Comparison of ENCODE assay signal across 20 mouse cellular contexts in the genomic region with DNA sequence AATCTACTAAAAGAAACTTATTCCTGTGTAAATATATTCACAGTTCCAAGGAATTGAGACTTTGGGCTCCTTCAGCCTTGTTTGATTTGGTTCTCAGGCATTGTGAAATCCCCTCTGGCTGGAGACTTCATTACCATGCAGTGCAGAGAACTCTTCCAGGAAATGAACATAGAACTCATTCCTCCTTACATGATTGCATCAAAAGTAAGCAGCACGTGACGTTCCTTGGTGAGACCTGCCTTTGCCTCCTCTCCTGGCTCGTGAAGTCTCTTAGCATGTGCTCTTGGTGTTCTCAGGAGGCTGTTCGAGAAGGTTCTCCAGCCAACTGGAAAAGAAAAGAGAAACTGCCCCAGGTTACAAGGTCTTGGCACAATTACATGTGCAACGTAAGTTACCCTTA. TPM values are rescaled to one million over a fixed set of nuclear protein-coding genes. Genes with fewer than 3 reads are reported as not detected.
A peak's percentile ranks its signal among the peaks of the same experiment; 100 is the strongest.
DNase-seq lines count a peak whose midpoint lies in the region; ATAC-seq lines count a peak whose summit lies in the region.
"Had no signal": no experiment of that assay in that cellular context is flagged by ENCODE, and none has a peak within 500 bp of the region (broad histone marks: within the 10 kb centered on the region; RNA-seq: fewer than 3 reads in every experiment).

No protein-coding gene starts in this region.

- peak; percentile 31 for DNase-seq in adrenal gland, postnatal 14 days
- no peak for DNase-seq in adrenal gland, postnatal 10 days
- peak; percentile 61 for DNase-seq in gonadal fat pad, adult 2 months (ENCODE audit: low read depth)
- DNase-seq in lung, postnatal 10 days = peak; percentile 50
- peak; percentile 27 to 63 for DNase-seq in lung, postnatal 4 days
- no peak for DNase-seq in urinary bladder, adult 2 months (ENCODE audit: low spot score)
- DNase-seq in thymus, postnatal 0 days (ENCODE audit: low spot score) = no peak
- DNase-seq: cerebellum, adult 11 months; cerebellum, adult 8-10 months; cerebellum, postnatal 14 days; embryo, embryonic 11 days; gastrocnemius, postnatal 10 days; heart, postnatal 4 days had no signal

- H3K4me3 ChIP-seq in forebrain, embryonic 16.5 days (replicated peaks; ENCODE audit: low read length) = no peak overlapping the region
- H3K4me3 ChIP-seq: embryonic facial prominence, embryonic 15.5 days; erythroblast, embryonic 14.5 days; forebrain, embryonic 15.5 days; heart, embryonic 12.5 days; hindbrain, embryonic 13.5 days had no signal

- H3K27me3 ChIP-seq in forebrain, embryonic 16.5 days (replicated peaks; ENCODE audit: control insufficient read depth, insufficient read depth, low read length) = no peaks in the 10 kb centered on the region
- H3K27me3 ChIP-seq: embryonic facial prominence, embryonic 15.5 days; forebrain, embryonic 15.5 days; heart, embryonic 12.5 days; hindbrain, embryonic 13.5 days had no signal

- H3K36me3 ChIP-seq in forebrain, embryonic 16.5 days (ENCODE audit: control insufficient read depth, insufficient read depth) = peaks cover 53% of the 10 kb centered on the region

- no peak for ATAC-seq in forebrain, embryonic 16.5 days
- ATAC-seq: forebrain, embryonic 15.5 days; hindbrain, postnatal 0 days had no signal

- H3K4me1 ChIP-seq in forebrain, embryonic 16.5 days (replicated peaks; ENCODE audit: control insufficient read depth, insufficient read depth, low read length) = no peaks in the 10 kb centered on the region
- H3K4me1 ChIP-seq: embryonic facial prominence, embryonic 15.5 days; forebrain, embryonic 15.5 days; heart, embryonic 12.5 days; hindbrain, embryonic 13.5 days had no signal

- H3K27ac ChIP-seq in forebrain, embryonic 16.5 days (ENCODE audit: low read length) = no peak overlapping the region
- H3K27ac ChIP-seq: embryonic facial prominence, embryonic 15.5 days; forebrain, embryonic 15.5 days; hindbrain, embryonic 13.5 days; hindbrain, postnatal 0 days had no signal

- 90% methylated on average over 5 of the region's 5 CpGs for WGBS in forebrain, embryonic 16.5 days

- H3K9me3 ChIP-seq in forebrain, embryonic 16.5 days (ENCODE audit: control insufficient read depth, low read length) = no peaks in the 10 kb centered on the region
- H3K9me3 ChIP-seq: embryonic facial prominence, embryonic 15.5 days; forebrain, embryonic 15.5 days; heart, embryonic 12.5 days; hindbrain, embryonic 13.5 days had no signal

- H3K4me2 ChIP-seq in forebrain, embryonic 16.5 days (ENCODE audit: low read length) = no peak overlapping the region
- H3K4me2 ChIP-seq: embryonic facial prominence, embryonic 15.5 days; forebrain, embryonic 15.5 days; heart, embryonic 12.5 days; hindbrain, embryonic 13.5 days had no signal

- H3K9ac ChIP-seq in forebrain, embryonic 16.5 days (replicated peaks; ENCODE audit: low read depth, low read length) = no peak overlapping the region
- H3K9ac ChIP-seq: embryonic facial prominence, embryonic 15.5 days; forebrain, embryonic 15.5 days; heart, embryonic 12.5 days; hindbrain, embryonic 13.5 days had no signal

RNA-seq across cellular contexts. Expression of gene Actl6a, which starts 12.2 kb away (rescaled TPM):
- total RNA-seq in adrenal gland, postnatal 14 days (2021) = 44.5 and 45.2 TPM in 2 replicates
- total RNA-seq in adrenal gland, postnatal 10 days (2021) = 10 to 100 TPM; 44.6 to 48.1 TPM
- 24.3 and 25.5 TPM in 2 replicates for polyA plus RNA-seq in gonadal fat pad, adult 2 months (2012; rRNA removed)
- polyA plus RNA-seq in urinary bladder, adult 2 months (2012; rRNA removed) = 28.2 and 31.9 TPM in 2 replicates
- polyA plus RNA-seq in forebrain, embryonic 16.5 days (2015; fragmentation: Nextera tagmentation; extraction: Ambion mirVana) = 113 and 119 TPM in 2 replicates
- 164 and 171 TPM in 2 replicates for polyA plus RNA-seq in thymus, postnatal 0 days (2015; fragmentation: Nextera tagmentation; extraction: Ambion mirVana)

RNA-seq across cellular contexts. Expression of gene Ndufb5, which starts 18.5 kb away (rescaled TPM):
- total RNA-seq in adrenal gland, postnatal 14 days (2021) = 503 and 504 TPM in 2 replicates
- total RNA-seq in adrenal gland, postnatal 10 days (2021) = 100 to 1,000 TPM; 513 to 597 TPM
- polyA plus RNA-seq in gonadal fat pad, adult 2 months (2012; rRNA removed) = 165 and 175 TPM in 2 replicates
- 207 and 209 TPM in 2 replicates for polyA plus RNA-seq in urinary bladder, adult 2 months (2012; rRNA removed)
- 283 and 286 TPM in 2 replicates for polyA plus RNA-seq in forebrain, embryonic 16.5 days (2015; fragmentation: Nextera tagmentation; extraction: Ambion mirVana)
- 360 and 369 TPM in 2 replicates for polyA plus RNA-seq in thymus, postnatal 0 days (2015; fragmentation: Nextera tagmentation; extraction: Ambion mirVana)

RNA-seq across cellular contexts. Expression of gene Mrpl47, which starts 19.1 kb away (rescaled TPM):
- 38.0 and 45.0 TPM in 2 replicates for total RNA-seq in adrenal gland, postnatal 14 days (2021)
- total RNA-seq in adrenal gland, postnatal 10 days (2021) = 10 to 100 TPM; 42.7 to 49.3 TPM
- polyA plus RNA-seq in gonadal fat pad, adult 2 months (2012; rRNA removed) = 1.5 and 3.2 TPM in 2 replicates
- 14.8 and 14.9 TPM in 2 replicates for polyA plus RNA-seq in urinary bladder, adult 2 months (2012; rRNA removed)
- 30.1 and 37.3 TPM in 2 replicates for polyA plus RNA-seq in forebrain, embryonic 16.5 days (2015; fragmentation: Nextera tagmentation; extraction: Ambion mirVana)
- 39.3 and 42.6 TPM in 2 replicates for polyA plus RNA-seq in thymus, postnatal 0 days (2015; fragmentation: Nextera tagmentation; extraction: Ambion mirVana)

Comparison
In these comparisons a context has a peak if more than half of its experiments do, and no peak if none do; other contexts are left out.
1. DNase-seq: peak in adrenal gland, postnatal 14 days (single experiment), gonadal fat pad, adult 2 months (single experiment), lung, postnatal 10 days (single experiment) and lung, postnatal 4 days (2 of 2); none in adrenal gland, postnatal 10 days (single experiment), urinary bladder, adult 2 months (single experiment) and thymus, postnatal 0 days (single experiment).